Mouse (Mus musculus) heart, postnatal 0 days (tissue): ENCODE measurements at regions not wholly inside any gene's neighbourhood (a gene's known extent, or its start where the extent isn't known, plus 50 kb on each side); places are given as distances from the start of the nearest gene placed in this dataset.
"Not testable (repeated sequence)": the region's sequence is repeated elsewhere in the genome, so short reads cannot be mapped to it uniquely, and the experiment has no call there.

ENCODE experiments used
- ATAC-seq: fragments of 200-750 bp; cut with Nextera tagmentation; 2 replicates; pipeline ENCODE4 v1.8.0; 2017; ENCODE audit warnings: low read depth, moderate number of reproducible peaks, moderate library complexity; ENCODE audit not compliant: insufficient read depth
- DNase-seq: peaks from one replicate; pipeline ENCODE4 v3.0.0-alpha.2; 2016; ENCODE audit warnings: low spot score
- H3K27ac ChIP-seq: fragments of 300-500 bp; sonication (generic); 2 replicates; pipeline ENCODE4 v1.5.1; 2014; ENCODE audit warnings: low read depth, mild to moderate bottlenecking
- H3K27me3 ChIP-seq: fragments of 300-500 bp; sonication (generic); 2 replicates; pipeline ENCODE4 v1.6.1; 2014; ENCODE audit warnings: low read length, mixed read lengths; ENCODE audit not compliant: control insufficient read depth, insufficient read depth
- H3K36me3 ChIP-seq: fragments of 300-500 bp; sonication (generic); replicated peaks from 2 replicates; pipeline ENCODE4 v1.6.1; 2014; ENCODE audit warnings: low read length, mixed read lengths; ENCODE audit not compliant: control insufficient read depth, insufficient read depth
- H3K4me1 ChIP-seq: fragments of 300-500 bp; sonication (generic); 2 replicates; pipeline ENCODE4 v1.6.1; 2014; ENCODE audit warnings: antibody characterized with exemption; ENCODE audit not compliant: control insufficient read depth, insufficient read depth
- H3K4me2 ChIP-seq: fragments of 300-500 bp; sonication (generic); 2 replicates; pipeline ENCODE4 v1.6.1; 2014; ENCODE audit warnings: low read depth, mild to moderate bottlenecking, low read length, moderate library complexity
- H3K4me3 ChIP-seq: fragments of 300-500 bp; sonication (generic); 2 replicates; pipeline ENCODE4 v1.5.1; 2014; ENCODE audit warnings: low read depth, low read length
- H3K9ac ChIP-seq: fragments of 300-500 bp; sonication (generic); replicated peaks from 2 replicates; pipeline ENCODE4 v1.6.1; 2014; ENCODE audit warnings: low read depth, low read length, mixed read lengths
- H3K9me3 ChIP-seq: fragments of 300-500 bp; sonication (generic); replicated peaks from 2 replicates; pipeline ENCODE4 v1.6.1; 2016; ENCODE audit warnings: low read length; ENCODE audit not compliant: control insufficient read depth
- CTCF ChIP-seq: IDR thresholded peaks from 2 replicates; pipeline ENCODE4 v1.5.1; 2016; ENCODE audit warnings: antibody characterized with exemption, control low read depth, low read depth
- EP300 ChIP-seq: IDR thresholded peaks from 2 replicates; pipeline ENCODE4 v1.6.1; 2016; ENCODE audit warnings: antibody characterized with exemption, low read depth
- WGBS: fragments of 180-500 bp; shearing (Covaris S2); extraction: QIAGEN DNeasy Blood & Tissue Kit; methylation state at CpG from one replicate; pipeline ENCODE4 v1.1.7; 2014; 5-methylcytosine and 5-hydroxymethylcytosine counted together

DNA sequence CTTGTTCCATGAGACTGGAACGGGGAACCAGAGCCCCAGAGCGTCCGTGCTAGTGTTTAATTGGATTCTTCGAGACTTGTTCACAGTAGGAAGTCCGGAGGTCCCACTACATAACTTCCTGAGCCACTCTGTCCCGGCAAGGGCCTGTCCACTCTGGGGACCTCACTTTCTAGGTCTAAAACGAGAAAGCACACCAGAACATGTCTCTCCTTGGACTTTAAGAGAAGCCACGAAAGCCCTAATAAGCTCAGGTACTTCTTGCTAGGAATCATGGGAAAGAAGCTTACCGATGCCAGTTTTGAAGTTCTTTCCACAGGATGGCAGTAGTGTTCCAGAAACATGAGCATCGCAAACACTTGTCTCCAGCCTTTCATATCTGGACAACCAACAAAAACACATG lies 122.0 kb upstream of the Olfr1324 start:
- DNase-seq (peak; percentile 45), ATAC-seq (no peak)
- 48% methylated on average over 10 of the region's 10 CpGs for WGBS
- Histone ChIP-seq H3K9ac (no peak overlapping the region; the same call in 1 of the 2 replicates), H3K4me1 (no peaks in the 10 kb centered on the region), H3K9me3 (no peaks in the 10 kb centered on the region), H3K4me3 (peak overlapping the region; percentile 43), H3K4me2 (peak overlapping the region; percentile 48; the same call in 1 of the 2 replicates), H3K27ac (peak overlapping the region; percentile 11; the same call in 1 of the 2 replicates), H3K27me3 (no peaks in the 10 kb centered on the region), H3K36me3 (no peaks in the 10 kb centered on the region)
- peak; percentile 54 for TF ChIP-seq CTCF
- no peak for TF ChIP-seq EP300

DNA sequence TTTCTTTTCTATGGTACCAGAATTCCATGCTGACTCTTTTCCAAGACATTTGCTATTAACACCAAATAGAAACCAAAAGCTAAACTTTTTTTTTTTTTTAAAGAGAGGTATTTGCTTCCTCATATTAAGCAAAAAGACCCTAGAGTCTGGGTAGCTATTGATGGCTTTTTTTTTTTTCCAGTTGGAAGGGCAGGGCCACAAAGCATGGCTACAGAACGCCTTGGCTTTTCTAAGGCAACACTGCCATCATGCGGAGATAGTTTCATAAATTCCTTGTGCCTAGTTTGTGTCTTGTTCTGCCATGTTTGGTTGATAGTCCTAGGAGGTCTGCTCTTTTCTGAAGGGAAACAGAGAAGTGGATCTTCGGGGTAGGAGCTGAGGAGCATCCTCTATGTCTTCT lies 121.4 kb upstream of the Olfr1324 start:
- no peaks in the 10 kb centered on the region for H3K4me1 ChIP-seq
- 40% methylated on average over 3 of the region's 3 CpGs for WGBS
- no peaks in the 10 kb centered on the region for H3K9me3 ChIP-seq
- TF ChIP-seq CTCF (peak; percentile 43), EP300 (no peak)
- ATAC-seq (no peak), DNase-seq (peak; percentile 41)
- no peaks in the 10 kb centered on the region for H3K36me3 ChIP-seq
- H3K9ac ChIP-seq = no peak overlapping the region
- peak overlapping the region; percentile 48; the same call in 1 of the 2 replicates for H3K4me2 ChIP-seq
- peak overlapping the region; percentile 11; the same call in 1 of the 2 replicates for H3K27ac ChIP-seq
- H3K27me3 ChIP-seq = no peaks in the 10 kb centered on the region
- peak overlapping the region; percentile 43 for H3K4me3 ChIP-seq

DNA sequence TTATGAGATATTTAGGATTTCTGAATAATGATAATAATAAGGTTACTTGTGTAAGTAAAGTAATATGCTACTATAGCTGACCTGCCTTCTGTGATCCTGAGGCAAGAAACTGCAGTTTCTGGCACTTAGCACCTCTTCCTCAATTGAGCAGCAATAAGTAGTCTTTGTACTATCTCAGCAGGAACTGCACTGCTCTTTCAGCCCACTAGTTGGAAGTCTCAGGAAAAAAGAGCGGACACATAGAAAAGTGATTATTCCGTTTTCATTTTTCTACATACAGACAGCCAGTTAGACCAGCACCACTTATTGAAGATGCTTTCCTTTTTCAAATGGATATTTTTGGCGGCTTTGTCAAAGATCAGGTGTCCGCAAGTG lies 109.5 kb upstream of the Olfr1324 start:
- not testable (repeated sequence) for H3K36me3 ChIP-seq, H3K27ac ChIP-seq, H3K9ac ChIP-seq, H3K27me3 ChIP-seq, H3K4me1 ChIP-seq, DNase-seq, ATAC-seq, H3K9me3 ChIP-seq
- 45% methylated on average over 4 of the region's 4 CpGs for WGBS
- Histone ChIP-seq H3K4me3 (peak overlapping the region; percentile 45), H3K4me2 (peak overlapping the region; percentile 46)

DNA sequence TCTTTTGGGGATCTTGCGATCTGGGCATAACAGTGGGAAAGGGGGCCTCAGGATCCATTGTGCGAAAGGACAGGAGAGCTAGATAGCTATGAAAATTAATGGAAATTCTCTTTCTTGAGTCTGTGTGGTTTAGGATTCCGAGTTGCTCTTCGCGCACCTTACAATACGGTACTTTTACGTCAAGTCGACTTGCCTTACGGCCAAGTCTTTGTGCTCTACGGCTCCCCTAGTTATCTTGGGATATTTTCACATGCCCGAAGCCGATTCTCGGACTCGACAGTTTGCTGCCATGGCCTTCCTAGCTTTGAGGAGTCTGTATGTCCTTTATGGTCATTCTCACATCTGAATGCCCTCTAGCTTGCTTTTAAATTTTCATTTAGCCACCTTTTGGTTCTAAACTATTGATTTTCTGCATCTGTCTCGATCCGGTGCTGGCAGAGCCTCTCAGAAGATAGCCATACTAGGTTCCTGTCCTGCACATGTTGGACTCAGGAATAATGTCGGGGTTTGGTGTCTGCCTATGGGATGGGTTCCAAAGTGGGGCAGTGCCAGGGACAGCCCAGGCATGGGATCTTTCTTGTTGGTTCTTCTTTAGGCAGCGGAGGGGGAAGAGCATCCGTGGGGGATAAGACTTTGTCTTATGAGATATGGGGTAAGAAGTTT lies 109.0 kb upstream of the Olfr1324 start:
- Histone ChIP-seq H3K4me1 (no peaks in the 10 kb centered on the region), H3K4me3 (peak overlapping the region; percentile 45), H3K9me3 (no peaks in the 10 kb centered on the region), H3K36me3 (no peaks in the 10 kb centered on the region), H3K27ac (no peak overlapping the region), H3K4me2 (peak overlapping the region; percentile 46), H3K9ac (0 out of 2 replicates have a peak overlapping the region, but pooled peaks have one; percentile 26), H3K27me3 (no peaks in the 10 kb centered on the region)
- DNase-seq = peak; percentile 7
- WGBS = 58% methylated on average over 19 of the region's 19 CpGs
- no peak for ATAC-seq
- no peak for TF ChIP-seq CTCF
- no peak for TF ChIP-seq EP300

DNA sequence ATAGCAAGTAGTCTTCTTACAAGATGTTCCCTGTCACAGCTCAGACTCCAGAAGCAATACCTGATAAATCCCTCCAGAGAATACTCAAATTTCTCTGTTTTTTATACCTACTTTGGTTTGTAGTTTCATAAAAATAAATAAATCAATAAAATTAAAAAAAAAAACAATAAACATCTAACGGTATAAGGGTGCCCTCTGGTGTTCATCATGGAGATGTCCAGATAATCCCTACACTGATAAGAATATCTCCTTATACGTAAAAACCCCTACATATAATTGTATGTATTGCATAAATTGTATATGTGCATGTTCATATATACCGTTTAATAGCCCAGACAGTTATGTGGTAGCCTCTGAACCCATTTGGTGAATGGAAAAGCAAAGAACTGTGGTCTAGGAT lies 75.7 kb upstream of the Olfr1324 start:
- 14% methylated on average over 3 of the region's 3 CpGs for WGBS
- no peaks in the 10 kb centered on the region for H3K9me3 ChIP-seq
- H3K36me3 ChIP-seq = no peaks in the 10 kb centered on the region
- no peak overlapping the region for H3K9ac ChIP-seq
- ATAC-seq = no peak
- H3K27me3 ChIP-seq = no peaks in the 10 kb centered on the region
- H3K4me2 ChIP-seq = no peak overlapping the region
- H3K4me3 ChIP-seq = no peak overlapping the region
- no peaks in the 10 kb centered on the region for H3K4me1 ChIP-seq
- TF ChIP-seq CTCF (no peak), EP300 (no peak)
- H3K27ac ChIP-seq = no peak overlapping the region
- no peak for DNase-seq

DNA sequence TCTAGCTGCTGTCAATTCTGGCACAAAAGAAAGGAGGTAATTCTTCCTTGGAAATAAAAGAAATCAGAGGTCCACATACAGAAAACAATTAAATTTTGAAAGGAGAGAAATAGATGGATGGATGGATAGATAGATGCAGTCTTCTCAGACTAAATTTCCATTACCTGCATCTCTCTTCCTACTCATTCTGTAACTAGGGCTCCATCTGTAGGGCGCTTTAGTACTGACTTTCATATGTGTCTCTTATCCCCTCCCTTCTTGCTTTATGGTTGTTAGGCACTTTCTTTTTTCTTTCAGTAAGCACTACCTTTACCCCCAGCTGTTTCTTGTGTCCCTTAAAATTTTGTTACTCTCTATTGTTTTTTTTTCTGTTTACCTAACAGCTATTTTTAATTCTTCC lies 72.9 kb upstream of the Olfr1324 start:
- H3K9ac ChIP-seq = no peak overlapping the region

DNA sequence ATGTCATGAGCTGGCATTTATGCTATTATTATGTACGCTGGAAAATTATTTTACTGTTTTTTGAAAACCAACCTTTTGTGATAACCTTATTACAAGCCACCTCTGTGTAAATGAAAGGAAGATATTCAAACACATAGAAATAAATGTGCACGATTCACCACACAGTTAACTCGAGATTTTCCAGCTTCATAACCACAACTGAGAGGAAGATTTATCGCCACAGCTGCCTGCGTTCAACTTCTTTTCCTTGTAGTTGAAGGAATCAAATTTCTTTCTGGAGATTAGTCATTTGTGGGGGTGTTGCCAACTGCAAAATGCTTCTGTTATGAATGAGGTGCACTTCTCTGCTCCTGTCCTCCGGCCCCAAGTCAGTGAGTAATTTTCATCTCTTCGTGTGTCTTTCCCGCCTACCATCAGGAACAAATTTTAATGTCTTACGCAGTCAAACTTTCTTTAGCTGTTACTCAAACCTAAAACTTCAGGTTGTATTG lies 62.2 kb upstream of the Olfr1324 start:
- not testable (repeated sequence) for H3K4me3 ChIP-seq, DNase-seq, H3K4me1 ChIP-seq, H3K36me3 ChIP-seq, ATAC-seq, H3K9me3 ChIP-seq, H3K27me3 ChIP-seq, H3K27ac ChIP-seq, H3K9ac ChIP-seq, H3K4me2 ChIP-seq
- WGBS = 63% methylated on average over 9 of the region's 9 CpGs

More for the DNA sequence above, 72.9 kb upstream of the Olfr1324 start:
- H3K9me3 ChIP-seq = no peaks in the 10 kb centered on the region
- H3K4me3 ChIP-seq = no peak overlapping the region
- H3K27ac ChIP-seq = no peak overlapping the region
- no peak overlapping the region for H3K4me2 ChIP-seq
- no peaks in the 10 kb centered on the region for H3K4me1 ChIP-seq
- ATAC-seq (no peak), DNase-seq (no peak)
- TF ChIP-seq EP300 = no peak
- TF ChIP-seq CTCF = peak; percentile 10; the same call in 1 of the 2 replicates
- H3K36me3 ChIP-seq = no peaks in the 10 kb centered on the region
- WGBS = 25% methylated on average over 1 of the region's 1 CpGs
- no peaks in the 10 kb centered on the region for H3K27me3 ChIP-seq
